Mouse (Mus musculus) hindlimb bud, embryonic 11.5 days (tissue): ENCODE data around the gene Gpr152.
"Not testable (repeated sequence)": the region's sequence is repeated elsewhere in the genome, so short reads cannot be mapped to it uniquely, and the experiment has no call there.

Experiments used
- DNase-seq: peaks from one replicate; pipeline ENCODE4 v3.0.0-alpha.2; 2012; ENCODE audit warnings: low read depth, low spot score; ENCODE audit errors: extremely low spot score

Gpr152 gene

GRCm38 (mm10) chr19:4129462-4129861, 10.1 kb upstream of the Gpr152 start:
- no peak for DNase-seq

DNA sequence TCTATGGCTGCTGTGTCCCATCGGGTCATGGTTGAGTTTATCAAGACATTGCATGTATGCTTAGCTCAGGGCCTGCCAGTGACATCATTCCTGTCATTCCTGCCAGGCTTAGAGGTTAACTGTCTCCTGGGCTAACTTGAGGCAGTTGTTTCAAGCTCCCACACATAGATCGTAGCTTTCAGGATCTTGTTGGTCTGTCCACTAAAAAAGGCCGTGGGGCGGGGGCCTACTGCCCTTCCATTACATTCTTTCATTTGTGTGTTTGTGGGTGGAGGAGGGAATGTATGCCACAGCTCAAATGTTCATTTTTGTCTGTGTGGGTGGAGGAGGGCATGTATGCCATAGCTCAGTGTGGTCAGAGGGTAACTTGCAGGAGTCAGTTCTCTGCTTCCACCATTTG, 9.5 kb upstream of the Gpr152 start:
- DNase-seq: no peak

GRCm38 (mm10) chr19:4131075-4131474, 8.5 kb upstream of the Gpr152 start:
- DNase-seq: no peak

DNA sequence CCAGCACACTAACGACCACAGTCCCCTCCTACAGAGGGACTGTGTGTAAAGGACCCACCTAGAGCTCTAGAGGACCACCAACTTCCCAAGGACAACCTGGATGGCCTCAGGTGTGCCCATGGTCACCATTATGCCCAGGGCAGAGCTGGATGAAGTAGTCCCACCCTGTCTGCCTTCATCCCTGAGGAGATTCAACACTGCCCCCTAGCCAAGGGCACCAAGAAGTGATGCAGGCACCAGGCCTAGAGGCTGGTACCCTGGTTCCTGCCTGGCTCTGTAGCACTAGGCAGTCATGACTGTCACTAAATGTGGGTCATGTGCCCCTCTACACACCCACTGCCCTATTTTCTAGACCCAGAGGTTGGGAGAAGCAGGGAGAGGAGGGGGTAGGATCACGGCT, 7.8 kb upstream of the Gpr152 start:
- DNase-seq: no peak

GRCm38 (mm10) chr19:4134354-4134753, 5.2 kb upstream of the Gpr152 start:
- no peak for DNase-seq

DNA sequence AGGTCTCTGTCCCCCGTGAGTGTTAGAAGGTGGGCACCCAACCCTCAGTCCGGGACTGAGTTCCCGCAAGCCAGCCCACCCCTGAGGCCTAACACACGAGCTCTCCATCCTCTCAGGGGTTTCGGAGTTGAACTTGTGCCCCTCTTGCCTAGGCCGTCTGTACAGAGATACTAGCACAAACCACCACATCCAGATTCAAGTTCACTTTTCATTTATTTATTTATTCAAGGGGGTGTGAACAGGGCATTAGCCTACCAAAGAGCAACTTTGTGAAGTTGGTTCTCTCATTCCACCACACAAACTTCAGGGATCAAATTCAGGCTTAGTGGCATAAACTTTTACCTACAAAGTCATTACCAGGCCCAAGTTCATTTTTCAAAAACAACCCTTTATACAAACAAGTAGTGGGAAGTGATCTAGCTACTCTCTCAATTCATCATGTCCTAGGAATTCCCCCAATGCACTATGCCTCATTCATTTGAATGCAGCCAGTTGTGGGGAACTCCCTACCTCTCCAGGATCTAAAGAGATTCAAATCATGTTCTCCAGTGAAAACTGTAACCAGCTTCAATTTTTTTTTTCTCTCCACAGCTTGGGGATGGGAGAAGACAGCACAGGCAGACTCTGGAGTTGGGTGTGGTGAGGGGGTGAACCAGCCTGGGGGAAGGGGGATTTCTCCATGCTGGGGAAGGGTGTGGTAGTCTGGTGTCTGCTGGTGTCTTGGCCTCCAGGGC, 4.2 kb upstream of the Gpr152 start:
- DNase-seq: not testable (repeated sequence)

- DNase-seq: not testable (repeated sequence)
These were observed 3.6 kb upstream of the Gpr152 start for GRCm38 (mm10) chr19:4135963-4136345.

DNA sequence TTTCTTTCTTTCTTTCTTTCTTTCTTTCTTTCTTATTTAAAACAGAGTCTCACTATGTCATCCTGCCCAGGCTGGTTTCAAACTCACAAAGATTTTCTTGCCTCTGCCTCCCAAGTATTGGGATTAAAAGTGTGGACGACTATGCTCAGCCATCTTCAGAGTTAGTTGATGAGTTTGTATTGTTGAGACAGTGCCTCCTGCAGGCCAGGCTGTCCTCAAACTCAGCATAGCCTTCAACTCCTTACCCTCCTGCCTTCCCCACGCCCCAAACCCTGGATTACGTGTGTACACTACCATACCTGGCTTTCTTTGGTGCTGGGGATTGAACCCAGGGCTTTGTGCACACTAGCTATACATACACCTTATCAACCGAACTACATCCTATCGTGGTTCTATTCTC, 3.1 kb upstream of the Gpr152 start:
- DNase-seq: no peak

GRCm38 (mm10) chr19:4137913-4138312, 1.7 kb upstream of the Gpr152 start:
- no peak for DNase-seq

- no peak for DNase-seq
These were observed 560 bp downstream of the Gpr152 start for GRCm38 (mm10) chr19:4140147-4140546.

- DNase-seq: no peak
These were observed 3.0 kb downstream of the Gpr152 start for GRCm38 (mm10) chr19:4142416-4143173.

DNA sequence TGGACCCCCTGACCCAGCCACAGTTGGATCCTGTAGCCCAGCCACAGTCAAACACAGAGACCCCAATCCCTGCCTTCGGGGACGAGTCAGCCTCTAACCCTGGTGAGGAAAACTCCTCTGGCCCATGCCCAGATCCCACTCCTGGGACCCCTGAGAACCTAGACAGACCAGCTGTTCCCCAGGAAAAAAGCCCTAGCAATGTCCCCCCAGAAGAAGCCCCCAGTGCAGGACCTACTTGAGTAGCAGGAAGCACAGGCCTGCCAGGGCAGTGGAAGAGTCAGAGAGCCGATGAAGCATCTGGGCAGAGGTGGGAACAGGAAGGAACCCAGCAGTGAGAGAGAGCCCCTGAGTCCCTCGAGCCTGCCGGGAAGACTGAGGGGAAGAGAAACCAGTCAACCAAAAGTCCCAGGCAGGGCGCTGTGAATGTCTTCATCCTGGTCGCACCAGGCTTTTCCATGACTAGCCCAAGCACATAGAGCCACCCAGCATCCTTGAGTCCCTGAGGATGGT, 4.2 kb downstream of the Gpr152 start, which contains the start of gene Cabp4:
Gene Cabp4 (minus strand): TSS at position 275 of the 510 bp plus-strand sequence.
- DNase-seq: no peak

- no peak for DNase-seq
These were observed 5.2 kb downstream of the Gpr152 start for GRCm38 (mm10) chr19:4144550-4145498.

DNA sequence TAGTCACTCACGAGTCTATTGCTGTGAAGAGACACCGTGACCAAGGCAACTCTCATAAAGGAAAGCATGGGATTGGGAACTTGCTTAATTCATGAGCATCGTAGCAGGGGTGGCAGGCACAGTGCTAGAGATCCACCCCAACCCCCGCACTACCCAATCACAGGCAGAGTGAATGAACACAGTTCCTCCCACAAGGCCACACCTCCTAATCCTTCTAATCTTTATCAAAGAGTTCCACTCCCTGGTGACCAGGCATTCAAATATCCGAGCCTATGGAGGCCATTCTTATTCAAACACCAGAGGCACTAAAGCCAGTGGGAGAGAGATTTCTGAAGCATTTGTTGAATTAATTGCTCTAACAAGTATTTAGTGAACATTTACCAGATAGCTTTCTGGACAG, 6.3 kb downstream of the Gpr152 start:
- DNase-seq: no peak

DNA sequence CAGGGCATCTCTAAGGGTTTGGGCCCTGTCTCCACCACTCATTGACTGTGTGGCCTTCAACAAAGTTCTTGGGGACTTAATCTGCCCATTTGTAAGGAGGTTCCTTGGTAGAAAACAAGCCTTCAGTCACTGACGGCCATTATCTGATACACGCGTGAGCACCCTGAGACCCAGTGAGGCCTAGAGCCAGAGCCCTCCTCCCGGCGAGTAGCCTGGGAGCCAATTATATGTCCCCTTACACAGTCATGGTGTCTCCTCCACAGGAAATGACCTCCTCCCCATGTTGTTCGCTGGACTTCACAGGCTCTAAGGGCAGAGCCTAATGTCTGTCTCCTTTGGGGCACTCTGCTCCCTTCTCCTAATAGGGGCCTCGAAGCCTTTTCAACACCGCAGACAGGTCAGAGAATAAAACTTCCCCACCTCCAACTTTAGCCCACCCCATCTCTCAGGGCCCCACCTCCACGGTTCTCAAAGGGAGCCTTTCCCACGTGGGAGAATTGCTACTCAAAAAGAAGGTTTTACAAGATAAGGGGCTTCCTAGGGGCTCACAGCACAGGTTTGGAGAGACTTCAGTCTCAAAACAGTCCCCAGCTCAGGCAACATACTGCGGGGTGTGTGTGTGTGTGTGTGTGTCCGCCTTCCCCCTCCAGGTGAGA, 6.9 kb downstream of the Gpr152 start:
- no peak for DNase-seq

- DNase-seq: no peak
These were observed 7.4 kb downstream of the Gpr152 start for GRCm38 (mm10) chr19:4147022-4147405.

- DNase-seq: no peak
These were observed 8.3 kb downstream of the Gpr152 start for GRCm38 (mm10) chr19:4147782-4148490.

- peak; percentile 54 for DNase-seq
These were observed 8.9 kb downstream of the Gpr152 start, which contains the start of gene Coro1b for GRCm38 (mm10) chr19:4148491-4148806. TSS of gene Coro1b (plus strand) at chr19:4148619.

DNA sequence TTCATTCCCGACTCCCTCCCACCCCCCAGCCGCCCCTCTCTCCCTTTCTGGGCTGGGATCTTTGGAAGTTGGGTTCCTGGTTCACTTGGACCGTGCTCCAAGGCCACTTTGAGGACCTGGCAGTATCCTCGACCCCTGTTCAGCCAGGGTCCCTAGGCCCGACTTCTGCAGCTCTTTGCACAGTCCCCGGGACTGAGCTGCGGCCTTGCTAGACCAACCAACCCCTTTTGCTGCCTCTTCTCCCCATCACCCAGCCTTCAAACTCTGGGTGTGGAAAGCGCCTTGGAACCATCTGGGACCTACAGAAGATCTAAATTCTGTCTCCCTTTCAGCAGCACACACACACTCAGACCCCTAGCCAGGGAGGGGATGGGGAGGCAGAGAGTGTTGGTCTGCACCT, 9.2 kb downstream of the Gpr152 start:
- DNase-seq: no peak

DNA sequence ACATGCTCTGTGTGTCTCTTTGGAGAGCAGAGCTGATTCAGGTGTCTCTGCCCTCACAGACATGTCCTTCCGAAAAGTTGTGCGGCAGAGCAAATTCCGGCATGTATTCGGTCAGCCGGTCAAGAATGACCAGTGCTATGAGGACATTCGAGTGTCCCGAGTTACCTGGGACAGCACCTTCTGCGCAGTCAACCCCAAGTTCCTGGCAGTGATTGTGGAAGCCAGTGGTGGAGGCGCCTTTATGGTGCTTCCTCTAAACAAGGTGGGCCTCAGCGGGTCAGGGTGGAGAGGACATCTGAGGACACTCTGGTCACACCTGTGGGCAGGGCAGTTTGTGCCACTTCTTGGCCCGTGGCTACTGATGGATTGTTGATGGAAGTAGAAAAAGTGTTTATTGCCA, 9.7 kb downstream of the Gpr152 start:
- no peak for DNase-seq
